Mouse (Mus musculus) lung, postnatal 0 days (tissue): ENCODE measurements around the gene Tmem209.

Experiments used
- CTCF ChIP-seq: IDR thresholded peaks from 2 replicates; pipeline ENCODE4 v1.5.1; 2016; ENCODE audit warnings: antibody characterized with exemption, mild to moderate bottlenecking
- EP300 ChIP-seq: IDR thresholded peaks from 2 replicates; pipeline ENCODE4 v1.6.1; 2016; ENCODE audit warnings: antibody characterized with exemption, mild to moderate bottlenecking, control low read depth

GRCm38 (mm10) chr6:30510291-30510690 lies 708 bp upstream of the Tmem209 start:
- TF ChIP-seq EP300 (no peak), CTCF (peak; percentile 9; the same call in 1 of the 2 replicates)
